Mouse (Mus musculus): ENCODE measurements around the gene 1700016C15Rik.

- no peak for TF ChIP-seq CTCF (IDR thresholded peaks at IDR 0.05; ENCODE audit: control insufficient read depth, insufficient read depth, insufficient read length)
- TF ChIP-seq FOSL1 (IDR thresholded peaks at IDR 0.05; ENCODE audit: insufficient read depth, low read length, poor library complexity, severe bottlenecking) = no peak
- TF ChIP-seq USF1 (IDR thresholded peaks at IDR 0.05; ENCODE audit: low read depth) = no peak
Measured at GRCm38 (mm10) chr1:177717057-177717835, 12.4 kb upstream of the 1700016C15Rik start.

Measured in C2C12 (cell line).